Mouse (Mus musculus): ENCODE measurements around the gene Pfas. TPM values are rescaled to one million over a fixed set of nuclear protein-coding genes. Genes with fewer than 3 reads are reported as not detected.
"Not testable (repeated sequence)": the region's sequence is repeated elsewhere in the genome, so short reads cannot be mapped to it uniquely, and the experiment has no call there.

The Pfas gene
- total RNA-seq, 2 experiments from 2014 or later, result 14.9 to 16.8 TPM

DNA sequence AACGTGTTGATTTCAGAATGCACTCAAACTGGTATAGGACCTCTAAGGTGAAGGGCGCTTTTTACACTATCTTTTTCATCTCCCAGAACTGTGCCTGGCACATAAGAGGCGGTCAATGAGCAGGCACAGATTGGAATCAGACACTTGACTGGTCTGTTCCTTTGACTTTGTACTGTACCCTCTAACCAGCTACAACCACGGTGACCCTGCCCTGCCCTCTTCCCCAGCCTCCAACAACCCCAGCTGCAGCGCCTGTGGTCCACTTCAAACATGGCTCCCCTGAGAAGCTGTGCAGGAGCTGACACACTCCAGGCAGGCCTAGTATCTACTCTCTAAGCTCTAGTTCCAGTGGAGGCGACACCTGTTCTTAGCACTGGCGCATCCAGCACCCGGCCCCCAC is 65.5 kb downstream of the Pfas start:
- no peak for DNase-seq (ENCODE audit: low spot score in 2 of 2)

DNA sequence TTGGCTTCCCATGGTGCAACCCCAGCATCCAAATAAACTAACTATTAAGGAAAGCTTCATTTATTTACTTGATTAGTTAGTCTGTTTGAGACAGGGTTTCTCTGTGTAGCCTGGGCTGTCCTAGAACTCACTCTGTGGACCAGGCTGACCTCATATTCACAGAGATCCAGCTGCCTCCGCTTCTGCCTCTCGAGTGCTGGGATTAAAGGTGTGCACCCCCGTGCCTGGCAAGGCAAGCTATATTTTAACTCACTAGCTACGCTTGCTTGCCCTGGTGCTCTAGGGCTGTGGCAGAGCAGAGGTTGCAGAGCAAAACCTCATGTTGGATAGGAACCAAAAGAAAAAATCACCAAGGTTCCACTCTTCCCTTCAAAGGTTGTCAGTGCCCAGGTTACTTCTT is 67.7 kb downstream of the Pfas start:
- DNase-seq (ENCODE audit: low spot score in 2 of 2), result no peak

DNA sequence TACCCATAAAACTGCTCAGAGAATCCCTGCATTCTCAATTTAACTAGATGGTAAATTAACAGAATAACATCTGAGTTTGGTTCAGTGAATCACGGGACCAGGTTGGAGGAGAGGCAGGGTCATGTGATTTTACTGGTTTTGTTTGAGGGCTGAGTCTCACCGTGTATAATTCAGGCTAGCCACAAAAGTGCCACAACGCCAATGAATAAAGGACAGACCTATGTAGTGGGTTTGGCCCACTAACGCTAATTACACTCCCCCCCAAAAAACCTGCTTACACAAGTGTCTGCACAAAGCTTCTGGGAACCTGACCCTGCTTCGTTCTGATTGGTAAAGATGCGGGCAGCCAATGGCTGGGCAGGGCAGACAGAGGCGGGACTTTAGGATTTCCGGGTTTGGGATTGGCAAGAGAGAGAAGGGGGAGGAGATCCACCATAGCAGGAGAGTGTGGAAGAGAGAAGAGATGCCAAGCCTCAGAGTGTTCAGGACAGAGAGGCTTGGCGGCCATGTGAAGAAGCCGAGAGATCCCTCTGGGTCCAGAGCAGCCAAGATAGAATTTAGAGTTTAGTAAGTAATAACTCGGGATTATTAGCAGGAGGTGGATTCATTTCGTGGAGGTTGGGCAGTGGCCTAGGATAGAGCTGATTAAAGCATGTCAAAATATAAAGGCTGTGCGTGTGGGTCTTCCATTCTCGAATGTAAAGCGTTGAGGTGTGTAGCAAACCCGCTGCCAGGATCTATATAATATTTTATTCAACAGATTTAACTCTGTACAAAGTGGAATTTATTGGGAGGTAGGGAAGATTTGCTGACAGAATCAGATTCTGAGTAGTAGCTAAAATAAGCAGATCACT is 68.6 kb downstream of the Pfas start:
- peak; percentile 64 to 78 for DNase-seq (ENCODE audit: low spot score in 2 of 2)

DNA sequence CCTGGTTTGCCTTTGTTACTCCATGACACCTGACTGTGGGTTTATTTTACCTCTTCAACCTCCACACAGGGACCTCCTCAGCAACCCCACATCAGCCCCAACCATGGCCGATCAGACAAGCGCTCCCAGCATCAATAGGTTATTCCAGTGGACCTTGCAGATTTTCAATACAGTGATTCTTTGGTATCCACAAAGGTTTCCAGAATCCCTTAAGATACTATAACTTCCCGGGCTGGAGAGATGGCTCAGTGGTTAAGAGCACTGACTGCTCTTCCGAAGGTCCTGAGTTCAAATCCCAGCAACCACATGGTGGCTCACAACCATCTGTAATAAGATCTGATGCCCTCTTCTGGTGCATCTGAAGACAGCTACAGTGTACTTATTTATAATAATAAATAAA is 71.3 kb downstream of the Pfas start:
- not testable (repeated sequence) for DNase-seq (ENCODE audit: low spot score in 2 of 2)

Small RNA genes lying within 50 kb of the gene (microRNA-seq; reads per million reads assigned to microRNA genes)
- gene Mir3062, result not detected

Other genes starting within 250 kb of the Pfas start
- 10 to 100 TPM; 76.4 to 86.4 TPM for gene Ndel1, start 136.6 kb downstream of the Pfas start, total RNA-seq (2021)
- under 1 TPM in 1 of 2 experiments, not detected in 1; 0.07 TPM for gene Rnf222, start 119.9 kb downstream of the Pfas start, total RNA-seq (2021)
- gene Rpl26, start 106.9 kb downstream of the Pfas start, total RNA-seq (2021), result 1,000 to 10,000 TPM; 1,219 to 1,338 TPM
- not detected for gene Odf4, start 81.4 kb downstream of the Pfas start, total RNA-seq (2021)
- 10 to 100 TPM; 16.9 to 19.0 TPM for gene Arhgef15, start 51.0 kb downstream of the Pfas start, total RNA-seq (2021)
- gene Slc25a35, start 40.3 kb downstream of the Pfas start, total RNA-seq (2021), result 1 to 10 TPM; 1.1 to 2.7 TPM
- 10 to 100 TPM; 23.5 to 25.1 TPM for gene Rangrf, start 33.3 kb downstream of the Pfas start, total RNA-seq (2021)
- 10 to 100 TPM; 21.9 to 23.1 TPM for gene Ctc1, start 7.5 kb upstream of the Pfas start, total RNA-seq (2021)
- gene Aurkb, start 37.2 kb upstream of the Pfas start, total RNA-seq (2021), result 10 to 100 TPM; 25.6 TPM
- 10 to 100 TPM; 14.6 to 14.9 TPM for gene Borcs6, start 51.3 kb upstream of the Pfas start, total RNA-seq (2021)
- 10 to 100 TPM; 11.7 to 14.3 TPM for gene Tmem107, start 62.3 kb upstream of the Pfas start, total RNA-seq (2021)
- 10 to 100 TPM; 61.1 to 70.4 TPM for gene Vamp2, start 80.0 kb upstream of the Pfas start, total RNA-seq (2021)
- 10 to 100 TPM; 32.1 to 49.3 TPM for gene Per1, start 86.8 kb upstream of the Pfas start, total RNA-seq (2021)
- gene Hes7, start 111.9 kb upstream of the Pfas start, total RNA-seq (2021), result under 1 TPM; 0.34 to 0.54 TPM
- under 1 TPM; 0.29 to 0.56 TPM for gene 9130213A22Rik, start 114.1 kb upstream of the Pfas start, total RNA-seq (2021)
- under 1 TPM in 1 of 2 experiments, not detected in 1; 0.23 TPM for gene Aloxe3, start 117.4 kb upstream of the Pfas start, total RNA-seq (2021)
- gene Alox12b, start 148.5 kb upstream of the Pfas start, total RNA-seq (2021), result not detected
- gene Alox8, start 189.4 kb upstream of the Pfas start, total RNA-seq (2021), result not detected
- gene Gucy2e, start 228.6 kb upstream of the Pfas start, total RNA-seq (2021), result not detected